Mouse (Mus musculus) adrenal gland, postnatal 36 days (tissue): ENCODE measurements around the gene Col2a1. TPM values are rescaled to one million over a fixed set of nuclear protein-coding genes. Genes with fewer than 3 reads are reported as not detected.

Source experiments
- DNase-seq, 2 experiments: peaks; one replicate each; pipeline ENCODE4 v3.0.0; 2021; ENCODE audit warnings: mixed read lengths in 1 of 2
- total RNA-seq, 2 experiments: library from RNA; stranded (reverse); gene quantifications; 2 replicates each; pipeline ENCODE4 v1.2.3; 2021

The Col2a1 gene
- total RNA-seq, 2 experiments from 2014 or later, result not detected

DNA sequence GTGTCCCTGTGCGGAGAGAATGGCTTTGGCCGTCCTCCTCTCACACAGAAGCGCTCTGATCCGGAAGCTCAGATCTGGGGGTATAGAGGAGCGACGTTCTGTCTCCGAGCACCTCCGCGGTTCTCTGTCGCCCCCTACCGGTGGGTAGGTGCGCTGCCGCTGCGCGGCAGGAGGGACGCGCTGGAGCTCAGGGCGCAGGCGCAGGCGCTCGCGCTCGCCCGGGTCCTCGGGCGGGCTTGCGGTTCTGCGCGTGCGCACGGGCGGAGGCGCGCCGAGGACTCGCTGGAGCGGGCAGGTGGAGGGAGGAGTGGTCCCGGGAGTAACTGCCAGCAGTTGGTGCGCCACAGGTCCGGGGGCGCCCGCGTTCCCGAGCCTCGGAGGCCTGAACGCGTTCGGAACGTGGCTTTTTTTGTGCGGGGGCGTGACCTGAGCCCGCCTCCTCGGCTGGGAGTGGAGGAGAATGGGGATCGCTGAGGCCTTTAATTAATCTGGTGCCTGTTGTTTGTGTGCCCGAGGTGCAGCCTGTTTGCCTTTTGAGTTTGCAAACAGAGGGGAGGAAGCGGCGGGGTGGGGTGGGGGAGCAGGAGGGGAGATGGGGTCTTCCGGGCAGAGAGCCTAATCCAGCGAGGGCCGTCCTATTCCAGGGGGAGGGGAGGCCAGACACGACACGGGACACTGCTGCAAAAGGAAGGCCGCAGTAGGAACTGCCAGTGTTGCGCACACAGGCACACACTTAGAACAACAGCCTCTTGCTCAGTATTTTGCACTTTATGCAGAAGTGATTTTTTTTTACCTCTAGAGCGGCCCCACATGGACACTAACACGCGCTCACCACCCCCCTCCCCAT, 40.3 kb downstream of the Col2a1 start, which contains the start of gene Tmem106c:
TSS of gene Tmem106c (plus strand) at position 212 of the 847 bp plus-strand sequence.
- peak; percentile 92 to 95 for DNase-seq

DNA sequence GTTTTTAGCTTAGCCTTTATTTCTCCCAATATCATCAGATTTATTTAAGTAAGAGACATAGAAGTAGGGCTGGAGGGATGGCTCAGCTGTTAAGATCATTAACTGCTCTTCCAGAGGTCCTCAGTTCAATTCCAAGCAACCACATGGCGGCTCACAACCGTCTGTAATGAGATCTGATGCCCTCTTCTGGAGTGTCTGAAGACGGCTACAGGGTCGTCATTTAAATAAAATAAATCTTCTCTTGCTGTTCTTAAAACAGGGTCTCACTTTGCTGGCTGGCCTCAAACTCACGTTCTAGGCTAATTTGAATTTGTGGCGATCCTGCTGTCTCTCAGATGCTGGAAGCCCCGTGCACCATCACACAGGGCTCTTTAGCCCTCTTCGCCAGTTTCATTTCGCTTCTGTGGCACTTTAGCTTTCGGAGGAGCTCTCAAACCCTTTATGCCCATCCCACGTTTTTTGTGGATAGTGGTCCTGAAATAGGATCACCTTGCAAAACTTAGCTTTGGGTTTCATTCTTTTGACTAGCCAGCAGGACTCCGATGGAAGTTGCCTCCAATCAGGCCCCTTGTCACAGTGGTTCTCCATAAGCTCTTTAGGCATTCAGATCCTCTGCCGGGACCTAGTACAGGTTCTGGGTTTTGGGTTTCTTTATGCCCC, 41.0 kb downstream of the Col2a1 start:
- peak in 1 of 2 experiments; percentile 9 for DNase-seq

DNA sequence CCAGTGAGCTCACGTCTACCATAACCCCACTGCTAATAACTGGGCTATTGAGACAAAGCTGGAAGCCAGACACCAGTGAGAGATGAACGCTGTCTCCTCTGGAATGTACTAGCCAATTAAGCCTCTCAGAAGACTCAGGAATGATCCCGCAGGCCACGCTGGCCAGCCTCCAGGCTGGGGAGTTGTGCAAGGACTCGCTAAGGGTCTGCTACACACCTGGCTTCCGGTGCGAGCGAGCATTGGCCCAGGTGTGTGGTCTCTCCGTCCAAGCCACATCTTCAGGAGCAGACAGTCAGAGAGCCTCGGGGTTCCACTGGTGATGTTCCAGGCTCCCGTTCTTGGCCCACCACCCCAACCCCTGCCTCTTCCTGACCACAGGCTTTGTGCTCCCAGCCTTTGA, 48.1 kb downstream of the Col2a1 start:
- no peak for DNase-seq

DNA sequence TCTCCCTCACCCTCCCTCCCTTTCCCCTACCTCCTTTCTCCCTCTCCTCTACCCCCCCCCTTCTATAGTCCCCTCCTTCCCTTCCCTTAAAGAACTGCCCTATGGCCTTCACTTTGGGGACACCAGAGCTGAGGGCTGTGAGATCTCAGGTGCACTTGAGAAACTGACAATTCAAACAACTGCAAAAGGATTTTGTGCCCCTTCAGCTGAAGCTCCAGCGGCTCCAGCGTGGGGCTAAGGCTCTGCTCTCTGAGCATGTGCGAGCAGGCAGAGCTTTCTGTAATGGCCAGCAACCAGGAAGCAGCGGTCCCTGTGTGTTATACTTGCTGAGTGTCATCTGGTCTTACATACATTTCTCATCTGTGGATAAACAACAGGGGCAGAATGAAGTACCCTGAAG, 48.8 kb downstream of the Col2a1 start:
- DNase-seq, result no peak

DNA sequence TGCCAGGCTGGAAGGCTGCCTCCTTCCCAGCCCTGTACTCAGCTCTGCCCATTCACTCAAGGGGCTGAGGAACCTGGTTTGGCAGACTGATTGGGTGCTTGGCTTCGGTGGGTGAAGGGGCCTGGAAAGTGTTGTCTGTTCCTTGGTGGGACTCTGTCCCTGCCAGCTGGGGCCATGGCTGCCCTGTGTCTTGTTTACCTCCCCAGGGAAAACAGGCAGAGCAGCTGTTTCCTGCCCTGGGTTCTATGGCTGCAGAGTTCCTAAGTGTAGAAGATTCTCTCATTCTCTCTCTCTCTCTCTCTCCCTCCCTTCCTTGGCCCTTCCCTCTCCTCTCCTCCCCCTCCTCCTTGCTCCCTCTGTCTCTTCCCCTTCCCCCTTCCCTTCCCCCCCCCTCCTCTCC, 49.2 kb downstream of the Col2a1 start:
- no peak for DNase-seq

DNA sequence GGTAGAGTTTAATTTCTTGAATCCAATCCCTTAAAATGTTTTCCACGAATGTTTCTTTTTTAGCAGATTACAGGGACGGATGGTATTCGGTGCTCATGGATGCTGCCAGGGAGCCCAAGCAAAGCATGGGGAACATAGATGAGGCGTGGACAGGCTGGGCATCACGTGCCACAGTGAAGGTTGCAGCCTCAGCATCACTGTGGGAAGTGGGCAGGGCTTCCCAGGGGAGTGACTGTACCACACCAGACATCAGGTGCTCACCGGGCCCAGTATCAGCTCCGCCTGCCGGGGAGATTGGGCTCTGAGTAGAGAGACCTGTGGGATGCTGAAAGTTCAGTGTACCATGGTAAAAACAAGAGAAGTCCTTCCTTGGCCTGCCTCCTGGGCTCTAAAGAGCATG, 49.8 kb downstream of the Col2a1 start:
- no peak for DNase-seq

DNA sequence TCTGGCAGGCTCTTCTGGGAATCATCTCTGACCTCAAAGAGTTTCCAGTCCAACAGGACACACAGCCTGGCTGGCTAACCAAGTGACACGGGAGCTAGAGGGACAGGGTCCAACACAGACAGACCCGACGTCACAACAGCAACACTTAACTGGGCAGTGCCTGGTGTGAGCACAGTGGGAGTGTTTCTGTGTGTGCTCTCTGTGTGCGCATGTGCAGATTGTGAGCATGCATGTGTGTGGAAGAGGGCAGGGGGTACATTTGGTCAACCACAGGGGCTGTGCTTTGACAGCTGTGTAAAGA, 51.7 kb downstream of the Col2a1 start:
- no peak for DNase-seq

DNA sequence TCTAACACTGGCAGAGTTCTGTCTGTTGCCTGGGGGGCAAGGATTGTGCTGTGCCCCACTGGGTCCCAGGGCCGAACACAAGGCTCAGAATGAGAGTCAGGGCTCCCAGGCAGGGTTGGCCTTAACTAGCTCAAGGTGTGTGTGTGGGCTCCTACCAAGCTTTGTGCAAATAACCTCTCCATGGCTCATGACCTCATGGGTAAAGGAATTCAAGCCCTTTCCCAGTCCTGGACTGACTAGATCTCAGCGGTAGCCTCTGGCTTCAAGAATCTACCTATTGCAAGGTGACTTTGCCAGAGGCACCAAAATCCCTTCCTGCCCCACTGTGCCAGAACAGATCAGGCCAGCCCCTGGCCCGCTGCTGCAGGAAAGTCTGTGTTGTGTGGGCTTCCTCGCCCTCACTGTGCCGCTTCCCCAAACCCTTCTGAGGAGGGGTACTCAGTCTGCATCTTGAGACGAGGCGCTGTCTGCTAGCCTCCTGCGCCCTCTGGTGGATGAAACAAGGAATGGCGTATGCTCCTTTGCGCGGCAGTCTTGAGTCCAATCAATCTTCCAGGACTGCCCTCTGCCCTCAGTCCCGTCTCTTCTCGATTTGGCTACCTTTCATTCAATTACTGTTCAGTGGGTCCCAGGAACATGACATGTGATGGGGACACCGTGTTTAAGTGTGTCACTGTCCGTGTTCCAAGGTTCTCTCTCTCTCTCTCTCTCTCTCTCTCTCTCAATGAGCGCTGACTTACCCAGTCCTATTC, 52.2 kb downstream of the Col2a1 start:
- peak; percentile 60 to 61 for DNase-seq

DNA sequence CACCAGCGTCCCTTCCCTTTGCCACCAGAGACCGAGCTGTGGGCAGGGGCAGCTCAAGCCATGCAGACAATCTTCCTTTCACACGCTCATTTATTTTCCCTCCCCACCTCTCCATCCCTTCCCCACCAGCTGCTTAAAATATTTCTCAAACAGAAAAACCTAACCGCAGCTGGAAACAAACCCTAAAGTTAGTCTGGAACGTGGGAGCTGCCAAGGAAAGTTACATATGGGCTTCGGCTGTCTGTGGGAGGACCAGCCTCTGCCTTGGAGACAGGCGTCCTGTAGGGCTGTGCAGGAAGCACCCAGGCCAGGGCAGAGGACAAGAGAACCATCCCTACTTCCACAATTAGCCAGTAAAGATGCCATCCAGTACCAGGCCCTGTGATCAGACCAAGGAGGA, 54.3 kb downstream of the Col2a1 start:
- DNase-seq, result no peak

DNA sequence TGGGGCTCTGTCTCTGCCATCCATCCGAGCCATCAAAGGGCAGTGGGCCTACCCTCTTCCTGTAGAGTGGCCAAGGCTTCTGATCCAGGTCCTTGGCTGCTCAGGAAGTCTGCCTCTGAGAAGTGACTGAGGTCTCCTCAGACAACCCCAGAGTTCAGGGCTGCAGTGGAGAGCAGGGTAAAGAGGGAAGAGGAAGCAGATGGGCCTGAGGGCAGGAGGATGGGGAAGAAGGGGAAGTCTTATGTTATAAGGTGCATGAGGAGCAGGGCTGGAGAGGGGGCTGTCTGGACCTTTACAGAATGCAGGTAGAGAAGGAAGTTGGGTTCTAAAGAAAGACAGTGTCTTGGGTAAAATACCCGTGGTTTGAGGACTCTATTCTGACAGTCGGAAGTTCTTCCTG, 54.8 kb downstream of the Col2a1 start:
- DNase-seq, result no peak

DNA sequence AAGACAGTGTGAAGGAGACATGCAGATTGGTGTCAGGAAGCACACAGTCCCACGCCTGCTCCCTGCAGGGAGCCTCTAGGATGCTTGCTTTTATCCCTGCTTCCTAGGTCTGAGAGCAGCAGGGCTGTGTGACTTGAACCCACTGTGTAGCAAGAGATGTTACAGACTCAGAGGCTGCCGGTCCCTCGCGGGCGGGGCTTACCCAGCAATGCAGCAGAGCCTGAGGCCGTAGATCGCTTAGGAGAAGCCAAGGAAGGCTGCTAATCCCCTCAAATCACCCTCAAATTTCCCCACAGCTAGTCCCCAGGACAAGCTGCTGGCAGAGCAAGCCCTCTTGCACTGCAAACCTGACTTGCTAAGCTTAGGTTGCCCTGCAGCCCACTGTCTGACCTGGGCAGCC, 55.8 kb downstream of the Col2a1 start:
- DNase-seq, result no peak

DNA sequence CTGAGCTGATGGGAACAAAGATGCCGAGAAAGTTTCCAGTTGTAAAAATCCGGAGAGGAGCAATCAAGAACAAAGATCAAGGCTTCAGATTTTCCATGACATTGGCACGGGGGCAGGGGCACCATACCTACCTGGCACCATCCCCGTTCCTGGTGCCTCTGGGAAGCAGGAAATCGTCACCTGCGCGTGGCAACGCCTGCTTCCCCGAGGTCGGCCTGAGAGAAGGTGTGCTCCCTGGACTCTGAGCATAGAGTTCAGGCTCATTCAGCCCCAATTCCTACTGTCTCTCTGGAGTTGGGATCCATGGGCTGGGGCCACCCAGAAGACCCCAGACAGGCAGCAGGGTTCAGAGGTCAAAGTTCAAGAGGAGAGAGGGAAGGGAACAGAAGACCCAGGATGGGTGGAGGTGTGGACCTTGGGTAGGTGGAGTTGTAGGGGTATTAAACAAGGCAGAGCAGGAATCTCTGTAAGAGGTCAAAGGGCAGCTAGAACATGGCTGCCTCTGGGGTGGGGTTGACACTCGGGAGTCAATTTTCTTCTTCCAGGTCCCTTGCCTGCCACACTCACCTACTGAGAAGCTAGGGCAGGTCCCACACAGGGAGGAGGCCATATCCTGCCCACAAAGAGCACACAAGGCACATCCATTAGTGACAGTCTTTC, 58.7 kb downstream of the Col2a1 start:
- DNase-seq, result no peak

DNA sequence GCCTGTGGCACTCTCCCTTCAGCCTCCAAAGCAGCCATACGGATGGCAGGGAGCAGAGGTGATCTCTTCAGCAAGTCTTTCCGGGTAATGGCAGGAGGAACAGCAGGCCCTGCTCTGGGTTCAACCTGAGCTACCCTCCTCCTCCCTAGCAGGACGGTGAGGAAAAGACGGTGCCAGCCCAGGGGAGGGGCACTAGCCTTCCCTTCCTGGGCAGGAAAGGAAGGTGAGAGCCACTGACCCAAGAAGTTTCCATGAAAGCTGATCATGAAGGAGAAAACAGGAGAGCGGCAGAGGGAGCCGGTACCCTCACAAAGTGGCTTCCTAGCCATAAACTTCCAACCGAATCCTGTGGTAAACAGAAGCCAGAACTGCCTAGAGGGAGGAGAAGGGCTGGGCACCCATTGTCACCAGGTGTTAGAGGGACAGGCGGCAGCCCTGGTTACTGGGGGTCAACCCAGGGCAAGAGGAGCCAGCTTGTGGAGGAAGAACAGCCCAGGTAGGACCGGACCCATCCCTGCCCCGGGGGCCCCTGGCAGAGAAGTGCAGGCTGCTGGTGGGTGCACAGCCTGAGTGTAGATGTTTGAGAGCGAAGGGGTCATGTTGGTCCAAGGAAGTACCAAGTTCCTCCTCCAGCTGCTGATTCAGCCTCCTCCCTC, 59.4 kb downstream of the Col2a1 start:
- no peak for DNase-seq

DNA sequence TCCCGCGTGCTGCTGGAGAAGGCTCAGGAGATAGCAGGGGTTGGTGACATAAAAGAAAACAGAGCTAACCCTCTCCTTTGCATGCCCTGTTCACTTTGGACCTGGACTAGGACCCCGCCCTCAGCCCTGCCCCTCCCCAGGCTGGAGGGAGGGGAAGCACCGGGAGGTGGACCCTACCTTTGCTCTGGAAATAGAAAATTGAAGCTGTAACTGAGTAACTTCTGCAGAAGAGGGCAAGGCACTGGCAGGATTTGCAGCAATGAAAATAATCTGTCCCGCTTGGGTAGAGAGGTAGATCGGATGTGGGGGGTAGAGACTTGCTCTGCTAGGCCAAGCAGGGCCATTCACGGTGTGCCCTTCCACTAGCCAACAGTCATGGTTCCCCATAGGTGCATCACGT, 61.1 kb downstream of the Col2a1 start:
- no peak for DNase-seq

DNA sequence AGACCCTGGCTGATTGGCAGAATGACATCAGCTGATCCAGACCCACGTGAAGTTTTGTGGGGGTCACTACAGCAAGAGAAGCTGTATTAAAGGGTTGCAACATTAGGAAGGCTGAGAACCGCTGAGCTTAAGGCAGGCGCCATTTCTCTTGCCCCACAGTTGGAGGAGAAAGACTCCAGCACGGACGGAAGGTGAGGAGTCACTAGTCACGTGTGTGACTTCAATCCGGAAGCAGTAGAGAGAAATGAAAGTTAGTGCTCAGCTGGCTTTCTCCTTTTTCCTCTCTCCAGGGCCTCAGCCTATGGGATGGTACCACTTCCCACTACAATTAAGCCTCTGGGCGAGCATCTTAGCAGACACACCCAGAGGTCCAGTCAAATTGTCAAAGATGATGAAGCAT, 62.0 kb downstream of the Col2a1 start:
- DNase-seq, result no peak

DNA sequence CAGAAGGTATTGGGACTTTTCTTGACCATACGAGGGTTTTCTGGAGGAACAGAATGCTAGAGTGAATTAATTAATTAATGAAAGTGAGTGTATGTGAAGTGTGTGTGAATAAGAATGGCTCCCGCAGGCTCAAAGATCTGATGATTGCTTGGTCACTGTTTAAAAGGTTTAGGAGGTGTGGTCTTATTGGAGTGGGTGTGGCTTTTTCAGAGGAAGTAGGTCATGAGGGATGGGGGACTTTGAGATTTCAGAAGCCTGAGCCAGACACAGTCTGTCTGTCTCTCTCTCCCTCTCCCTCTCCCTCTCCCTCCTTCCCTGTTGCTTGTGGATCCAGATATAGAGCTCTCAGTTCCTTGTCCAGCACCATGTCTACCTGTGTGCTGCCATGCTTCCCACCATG, 63.2 kb downstream of the Col2a1 start:
- no peak for DNase-seq

DNA sequence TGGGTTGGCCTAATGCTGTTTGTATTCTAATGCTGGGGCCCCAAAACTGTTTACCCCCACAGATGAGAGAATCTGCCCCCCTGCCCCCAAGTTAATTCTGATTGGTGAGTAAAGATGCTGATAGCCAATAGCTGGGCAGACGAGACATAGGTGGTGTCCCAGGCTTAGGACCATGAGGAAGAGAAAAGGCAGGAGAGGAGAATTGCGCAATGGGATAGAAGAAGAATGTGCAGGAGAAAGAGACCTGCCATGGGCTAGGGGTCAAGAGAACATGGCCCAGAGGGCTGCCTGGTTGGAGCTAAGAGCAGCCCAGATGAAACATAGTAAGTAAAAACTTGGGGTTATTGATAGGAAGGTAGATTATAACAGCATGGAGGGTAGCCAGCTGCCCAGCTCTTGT, 64.4 kb downstream of the Col2a1 start:
- no peak for DNase-seq

DNA sequence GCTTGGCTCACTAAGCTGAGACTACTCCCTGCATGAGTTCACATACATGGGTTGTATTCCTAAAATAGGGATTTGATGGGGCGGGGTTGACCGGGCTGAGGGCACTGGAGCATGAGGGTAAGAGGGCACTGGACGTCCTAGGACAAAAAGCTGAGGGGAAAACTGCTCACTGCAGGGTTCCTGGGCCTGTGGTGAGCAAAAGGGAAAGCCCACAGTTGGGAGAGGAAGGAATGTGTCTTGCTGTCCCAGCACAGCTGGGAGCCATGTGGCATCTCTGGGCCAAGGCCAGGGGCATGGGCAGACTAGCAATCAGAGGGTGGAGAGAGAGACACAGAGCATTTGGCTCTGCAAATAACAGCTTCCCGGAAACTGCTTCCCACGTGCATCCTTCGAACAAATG, 65.9 kb downstream of the Col2a1 start:
- DNase-seq, result peak in 1 of 2 experiments; percentile 35

DNA sequence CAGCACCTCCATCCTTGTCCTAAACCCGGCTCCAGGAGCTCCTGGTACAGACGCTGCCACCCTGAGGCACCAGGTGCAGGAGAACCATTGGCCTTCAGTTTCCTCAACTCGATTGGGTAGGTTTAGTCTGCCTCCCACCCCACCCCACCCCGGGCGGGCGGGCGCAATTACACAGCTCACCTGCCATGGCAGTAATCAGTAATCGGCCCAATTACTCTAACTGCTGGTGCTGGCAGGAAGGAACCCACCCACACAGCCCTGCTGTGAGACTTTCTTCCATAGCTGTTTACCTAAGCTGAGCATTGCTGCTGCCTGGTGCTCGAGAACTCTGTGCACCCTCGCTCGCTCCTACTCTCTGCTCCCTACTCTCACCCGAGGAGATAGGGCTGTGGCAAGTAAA, 72.1 kb downstream of the Col2a1 start:
- no peak for DNase-seq

DNA sequence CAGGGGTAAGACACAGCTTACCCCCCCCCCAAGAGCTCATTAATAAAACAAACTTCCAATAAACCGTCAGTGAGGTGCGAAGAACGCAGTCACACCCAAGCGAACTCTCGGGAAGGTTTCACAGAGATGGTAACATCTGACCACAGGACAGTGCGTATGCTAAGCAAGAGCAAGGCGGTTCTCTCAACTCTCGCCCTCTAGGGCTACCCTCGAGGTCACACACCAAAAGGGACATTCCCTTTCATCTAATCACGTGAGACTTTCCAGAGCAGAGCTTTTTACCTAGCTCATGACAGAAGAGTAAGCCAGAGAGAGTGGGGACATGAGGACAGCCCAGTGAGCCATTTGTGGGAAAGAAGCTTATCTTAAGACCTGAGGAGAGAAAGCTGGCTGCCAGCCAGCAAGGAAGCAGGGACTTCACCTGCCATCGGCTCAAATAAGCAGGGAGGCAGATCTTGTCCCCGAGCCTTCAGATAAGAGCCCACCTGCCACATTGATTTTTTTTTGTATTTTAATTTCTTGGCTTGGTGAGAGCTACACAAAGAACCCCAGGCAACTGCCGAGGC, 75.2 kb downstream of the Col2a1 start:
- no peak for DNase-seq

DNA sequence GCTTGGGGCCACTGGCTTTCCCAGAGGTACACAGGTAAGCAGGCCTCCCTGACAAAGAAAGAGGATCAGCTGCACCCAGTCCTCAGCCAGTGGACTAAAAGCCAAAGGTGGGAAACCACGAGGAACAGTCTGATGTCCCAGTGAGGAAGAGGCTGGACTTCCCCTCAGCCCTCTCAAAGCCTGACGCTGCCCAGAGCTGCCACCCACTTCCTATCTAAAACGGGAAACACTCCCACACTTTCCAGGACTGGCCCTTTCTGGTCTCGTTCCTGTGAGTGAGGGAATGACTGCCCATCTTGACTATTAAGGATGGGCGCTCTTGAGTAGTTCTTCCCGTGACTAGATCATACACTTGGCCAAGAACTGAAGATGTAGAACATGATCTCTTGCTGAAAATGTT, 76.7 kb downstream of the Col2a1 start:
- DNase-seq, result no peak

DNA sequence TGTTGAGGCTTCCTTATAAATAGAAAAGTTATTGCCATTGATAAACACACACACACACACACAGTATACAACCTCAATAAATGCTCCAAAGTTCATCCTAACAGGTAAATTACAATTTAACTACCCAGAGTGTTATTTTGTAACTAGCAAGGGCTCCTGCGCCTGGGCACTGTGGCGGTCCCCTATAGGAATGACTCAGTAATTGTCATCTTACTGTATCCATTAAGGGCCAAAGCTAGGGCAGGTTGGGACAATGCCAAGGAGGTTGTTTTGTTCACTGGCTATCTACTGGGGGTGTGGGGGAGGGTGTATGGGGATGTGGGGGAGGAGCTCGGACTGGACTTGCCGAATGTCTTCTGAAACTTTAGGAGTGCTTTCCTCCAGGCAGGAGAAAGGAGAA, 77.5 kb downstream of the Col2a1 start:
- DNase-seq, result no peak
